Mouse (Mus musculus): ENCODE measurements around the gene Elavl1. TPM values are rescaled to one million over a fixed set of nuclear protein-coding genes. Genes with fewer than 3 reads are reported as not detected.
"Not testable (repeated sequence)": the region's sequence is repeated elsewhere in the genome, so short reads cannot be mapped to it uniquely, and the experiment has no call there.

Gene Elavl1
- polyA plus RNA-seq, 1 experiment from 2014 or later: 163 TPM

DNA sequence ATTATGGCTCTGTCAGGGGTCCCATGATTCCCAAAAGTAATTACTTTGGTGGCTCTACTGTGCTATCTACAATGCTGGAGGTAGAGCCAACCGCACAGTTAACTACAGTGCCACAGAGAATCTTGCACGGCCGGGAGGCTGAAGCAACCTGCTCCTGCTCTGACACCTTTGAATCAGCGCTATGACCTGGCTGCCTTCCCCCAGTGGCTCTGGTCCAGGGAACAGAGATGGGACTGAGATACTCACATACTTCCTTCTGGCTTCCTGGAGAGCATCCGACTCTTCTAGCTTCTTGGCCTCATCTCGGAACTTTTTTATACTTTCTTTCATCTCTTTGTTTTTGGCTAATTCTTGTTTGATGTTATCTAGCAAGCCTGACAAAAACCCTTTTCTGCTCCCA lies 55.6 kb downstream of the Elavl1 start:
- Histone ChIP-seq H3K4me2 (replicated peaks) (no peak overlapping the region), H3K4me3 (replicated peaks) (no peak overlapping the region), H3K36me3 (peaks cover 84% of the 10 kb centered on the region), H3K27me3 (no peaks in the 10 kb centered on the region), H3K27ac (no peak overlapping the region), H3K9ac (replicated peaks) (no peak overlapping the region), H3K4me1 (replicated peaks) (peaks cover 8% of the 10 kb centered on the region), H3K9me3 (no peaks in the 10 kb centered on the region)
- ATAC-seq: no peak
- WGBS: 94% methylated on average over 6 of the region's 6 CpGs

DNA sequence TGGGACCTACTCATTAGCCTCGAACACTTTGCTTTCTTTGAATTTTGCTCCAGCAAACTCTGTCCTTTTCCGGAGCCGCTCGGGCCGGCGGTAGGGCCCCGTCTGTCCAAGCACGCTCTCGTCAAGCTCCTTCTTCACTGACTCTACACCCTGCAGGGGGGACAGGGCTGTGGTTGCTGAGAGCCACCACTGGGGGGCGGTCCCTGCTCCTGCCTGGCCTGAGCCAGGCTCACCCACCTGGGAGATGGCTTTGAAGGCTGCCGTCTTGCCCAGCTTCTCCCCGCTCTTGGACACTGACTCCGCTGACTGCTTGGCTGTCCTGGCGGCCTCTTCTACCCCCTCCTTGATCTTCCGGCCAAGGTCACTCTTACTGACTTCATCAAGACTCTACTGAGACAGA lies 57.6 kb downstream of the Elavl1 start:
- Histone ChIP-seq H3K9ac (replicated peaks) (no peak overlapping the region), H3K27me3 (no peaks in the 10 kb centered on the region), H3K36me3 (peaks cover 91% of the 10 kb centered on the region), H3K4me3 (replicated peaks) (no peak overlapping the region), H3K4me1 (replicated peaks) (no peaks in the 10 kb centered on the region), H3K4me2 (replicated peaks) (no peak overlapping the region), H3K27ac (no peak overlapping the region), H3K9me3 (no peaks in the 10 kb centered on the region)
- peak; percentile 73 for ATAC-seq
- WGBS: 81% methylated on average over 15 of the region's 15 CpGs

DNA sequence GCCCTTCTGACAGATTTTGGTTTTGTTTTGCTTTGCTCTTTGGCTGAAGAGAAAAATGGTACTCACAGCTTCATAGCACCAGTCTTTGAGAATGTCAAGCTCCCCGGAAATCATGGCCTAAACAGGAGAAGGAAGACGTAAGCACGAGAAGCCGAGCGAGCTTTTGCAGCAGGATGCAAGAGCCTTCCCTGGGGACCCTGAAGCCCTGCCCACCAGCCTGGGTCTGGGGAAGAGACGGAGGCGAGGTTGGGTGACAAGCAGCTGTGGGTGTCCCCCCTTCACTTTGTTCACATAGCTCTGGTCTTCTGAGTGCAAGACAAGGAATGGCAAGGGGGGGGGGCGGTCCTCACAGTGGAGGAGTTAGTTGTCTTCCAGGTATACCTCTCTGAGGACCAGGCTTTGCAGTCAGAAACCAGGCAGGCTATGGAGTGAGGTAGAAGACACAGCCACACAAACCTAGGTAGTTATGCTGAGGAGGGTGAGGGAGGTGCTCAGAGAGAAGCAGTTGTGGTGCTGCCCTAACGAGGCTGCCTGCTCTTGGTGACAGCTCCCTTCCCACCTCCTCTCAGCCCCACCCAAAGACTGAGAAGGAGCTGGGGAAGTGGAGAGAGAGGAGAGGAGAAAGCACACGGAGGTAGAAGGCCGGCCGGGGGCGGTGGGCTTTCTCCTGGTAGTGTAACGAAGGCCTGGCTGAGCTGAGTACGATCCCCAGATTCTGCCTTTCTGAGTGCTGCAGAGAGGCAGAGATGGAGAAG lies 59.9 kb downstream of the Elavl1 start:
- no peaks in the 10 kb centered on the region for H3K27me3 ChIP-seq
- H3K4me2 ChIP-seq (replicated peaks): no peak overlapping the region
- no peaks in the 10 kb centered on the region for H3K9me3 ChIP-seq
- no peak overlapping the region for H3K27ac ChIP-seq
- ATAC-seq: no peak
- H3K4me3 ChIP-seq (replicated peaks): no peak overlapping the region
- H3K9ac ChIP-seq (replicated peaks): no peak overlapping the region
- H3K4me1 ChIP-seq (replicated peaks): no peaks in the 10 kb centered on the region
- peaks cover 96% of the 10 kb centered on the region for H3K36me3 ChIP-seq
- 94% methylated on average over 15 of the region's 15 CpGs for WGBS

DNA sequence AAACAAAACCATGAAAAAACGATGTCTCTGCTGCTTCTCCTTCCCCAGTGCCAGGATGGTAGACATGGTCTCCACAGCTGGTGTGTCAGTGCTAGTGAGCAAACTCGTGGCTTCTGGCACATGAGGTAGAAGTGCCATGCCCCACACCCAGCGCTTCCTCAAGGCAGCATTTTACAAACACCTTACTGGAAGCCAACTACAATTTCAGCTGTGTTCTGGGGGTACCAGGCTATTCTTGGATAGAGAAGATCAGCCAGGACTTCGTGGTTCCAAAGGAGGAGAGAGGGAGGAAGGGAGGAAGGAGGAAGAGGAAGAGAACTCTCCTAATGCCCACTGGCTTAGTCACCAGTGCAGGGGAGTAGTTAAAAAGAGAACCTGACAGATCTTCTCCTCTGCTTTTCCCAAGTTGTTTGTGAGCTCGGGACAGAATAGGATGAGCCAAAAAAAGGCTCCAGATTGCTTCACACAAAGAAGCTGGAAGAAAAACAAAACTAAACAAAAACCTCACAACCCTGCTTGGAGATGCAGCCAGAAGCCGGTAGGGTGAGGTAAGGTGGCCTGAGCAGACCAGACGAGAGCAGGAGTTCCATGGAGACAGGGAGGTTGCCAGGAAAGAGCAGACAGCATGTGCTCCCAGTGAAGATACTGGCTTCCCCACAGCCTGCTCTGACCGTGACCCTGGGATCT lies 62.0 kb downstream of the Elavl1 start:
- Histone ChIP-seq H3K4me2 (replicated peaks) (no peak overlapping the region), H3K9ac (replicated peaks) (no peak overlapping the region), H3K27me3 (no peaks in the 10 kb centered on the region), H3K27ac (no peak overlapping the region), H3K4me1 (replicated peaks) (peaks cover 10% of the 10 kb centered on the region), H3K4me3 (replicated peaks) (no peak overlapping the region), H3K9me3 (no peaks in the 10 kb centered on the region), H3K36me3 (peaks cover 82% of the 10 kb centered on the region)
- ATAC-seq: no peak
- 89% methylated on average over 8 of the region's 8 CpGs for WGBS

DNA sequence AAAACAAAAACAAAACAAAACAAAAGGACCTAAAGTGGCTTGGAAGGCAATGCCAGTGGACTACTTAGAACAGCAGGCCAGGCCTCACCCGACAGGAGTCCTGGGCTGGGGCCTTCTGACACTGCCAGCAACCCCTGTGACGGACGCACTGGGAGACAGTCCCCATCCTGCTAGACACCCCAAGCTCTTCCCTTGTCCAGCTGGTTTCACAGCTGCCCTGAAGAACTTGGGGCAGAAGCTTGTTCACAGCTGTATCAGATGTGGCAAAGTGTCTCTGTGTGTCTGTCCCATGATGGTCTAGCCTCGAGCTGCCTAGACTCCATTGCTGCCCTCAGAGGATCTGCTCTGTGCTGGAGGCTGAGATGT lies 65.4 kb downstream of the Elavl1 start:
- no peaks in the 10 kb centered on the region for H3K27me3 ChIP-seq
- peaks cover 77% of the 10 kb centered on the region for H3K36me3 ChIP-seq
- WGBS: 73% methylated on average over 4 of the region's 4 CpGs
- no peak for ATAC-seq
- H3K4me2 ChIP-seq (replicated peaks): peak overlapping the region; percentile 77
- peak overlapping the region; percentile 95 for H3K9ac ChIP-seq (replicated peaks)
- no peaks in the 10 kb centered on the region for H3K9me3 ChIP-seq
- H3K4me1 ChIP-seq (replicated peaks): peaks cover 33% of the 10 kb centered on the region
- H3K4me3 ChIP-seq (replicated peaks): peak overlapping the region; percentile 95; the same call in 1 of the 2 replicates
- H3K27ac ChIP-seq: peak overlapping the region; percentile 98

DNA sequence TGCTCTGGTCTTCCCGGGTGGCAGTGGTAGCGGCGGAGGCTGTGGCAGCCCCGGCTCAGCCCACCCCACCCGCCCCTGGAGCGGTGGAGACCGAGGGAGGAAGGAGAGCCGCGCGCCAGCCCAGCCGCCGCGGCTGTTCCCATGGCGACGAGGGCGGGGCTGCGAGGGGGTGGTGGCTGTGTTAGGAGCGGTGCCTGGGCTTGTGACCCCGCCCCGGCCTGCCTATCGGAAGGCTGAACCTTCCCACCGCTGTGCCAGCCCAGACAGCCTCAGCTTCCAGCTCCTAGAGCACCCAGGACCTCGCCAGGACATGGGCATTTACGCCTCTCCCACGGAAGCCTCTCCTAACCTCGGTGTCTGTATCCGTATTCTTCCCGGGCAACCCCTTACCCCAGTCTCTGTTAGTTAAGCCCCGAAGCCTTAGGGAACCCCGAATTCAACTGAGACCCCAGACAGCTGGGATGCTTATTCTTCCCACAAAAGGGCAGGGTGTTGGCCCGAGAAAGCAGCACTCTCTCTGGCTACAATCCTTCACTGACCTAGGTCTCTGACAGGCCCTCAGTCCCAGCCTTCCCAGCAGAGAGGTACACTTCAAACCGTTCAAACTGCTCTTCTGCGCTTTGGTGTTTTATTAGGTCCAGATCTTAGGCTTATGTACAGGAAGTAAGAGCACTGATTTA lies 65.9 kb downstream of the Elavl1 start, which contains the start of gene Ctxn1:
Ctxn1 (minus strand) TSS at position 150 of the 680 bp plus-strand sequence.
- WGBS: 9% methylated on average over 20 of the region's 33 CpGs
- H3K27me3 ChIP-seq: no peaks in the 10 kb centered on the region
- H3K4me2 ChIP-seq (replicated peaks): peak within 1 kb of the TSS; percentile 77
- H3K4me3 ChIP-seq (replicated peaks): peak within 1 kb of the TSS; percentile 95
- H3K36me3 ChIP-seq: peaks cover 77% of the 10 kb centered on the region
- peak within 1 kb of the TSS; percentile 95 for H3K9ac ChIP-seq (replicated peaks)
- ATAC-seq: peak; percentile 92
- peak within 1 kb of the TSS; percentile 98 for H3K27ac ChIP-seq
- H3K4me1 ChIP-seq (replicated peaks): peaks cover 37% of the 10 kb centered on the region
- no peaks in the 10 kb centered on the region for H3K9me3 ChIP-seq

DNA sequence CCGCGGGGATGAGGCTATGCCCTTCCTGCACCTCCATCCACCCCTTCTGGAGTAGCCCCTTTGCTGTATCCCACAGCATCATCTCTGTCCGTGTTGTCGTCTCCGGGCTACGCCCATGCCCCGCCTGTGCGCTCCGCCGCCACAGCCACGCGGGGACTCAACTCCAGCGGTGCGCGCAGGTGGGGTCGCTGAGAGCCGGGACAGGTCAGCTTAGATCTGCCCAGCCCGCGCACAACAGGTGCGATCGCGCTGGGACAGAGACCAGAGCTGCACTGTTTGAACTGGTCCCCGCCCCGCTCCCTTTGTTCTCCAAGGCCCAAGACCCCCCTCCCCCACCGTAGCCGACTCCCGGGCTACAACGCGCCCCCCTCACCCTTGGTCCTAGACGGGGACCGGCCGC lies 66.5 kb downstream of the Elavl1 start:
- peaks cover 43% of the 10 kb centered on the region for H3K4me1 ChIP-seq (replicated peaks)
- H3K4me2 ChIP-seq (replicated peaks): peak overlapping the region; percentile 77
- peak; percentile 78 for ATAC-seq
- H3K9me3 ChIP-seq: no peaks in the 10 kb centered on the region
- 0% methylated on average over 31 of the region's 32 CpGs for WGBS
- no peaks in the 10 kb centered on the region for H3K27me3 ChIP-seq
- H3K9ac ChIP-seq (replicated peaks): peak overlapping the region; percentile 95
- peaks cover 71% of the 10 kb centered on the region for H3K36me3 ChIP-seq
- peak overlapping the region; percentile 95 for H3K4me3 ChIP-seq (replicated peaks)
- peak overlapping the region; percentile 98 for H3K27ac ChIP-seq

DNA sequence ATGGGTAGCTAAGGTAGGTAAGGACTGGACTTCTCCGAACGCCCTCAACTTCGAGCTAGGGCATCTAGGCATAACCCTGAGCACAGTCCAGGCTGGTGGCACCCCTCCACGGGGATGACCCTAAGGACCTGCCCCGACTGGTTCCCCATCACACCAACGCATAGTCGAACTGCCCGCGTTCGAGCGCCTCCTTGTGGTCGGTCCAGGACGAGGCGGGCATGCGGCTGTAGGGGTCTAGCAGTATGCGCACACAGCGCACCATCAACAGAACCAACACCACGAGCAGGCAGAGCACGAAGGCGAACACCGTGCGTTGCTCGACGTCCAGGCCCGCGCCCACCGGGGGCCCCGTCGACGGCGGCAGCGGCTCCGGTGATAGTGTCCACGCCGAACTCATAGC lies 67.0 kb downstream of the Elavl1 start:
- peak; percentile 70 for ATAC-seq
- 3% methylated on average over 35 of the region's 35 CpGs for WGBS
- peaks cover 46% of the 10 kb centered on the region for H3K4me1 ChIP-seq (replicated peaks)
- H3K4me2 ChIP-seq (replicated peaks): peak overlapping the region; percentile 77
- H3K9ac ChIP-seq (replicated peaks): peak overlapping the region; percentile 95
- H3K4me3 ChIP-seq (replicated peaks): peak overlapping the region; percentile 95
- peak overlapping the region; percentile 98 for H3K27ac ChIP-seq
- H3K9me3 ChIP-seq: no peaks in the 10 kb centered on the region
- H3K36me3 ChIP-seq: peaks cover 66% of the 10 kb centered on the region
- no peaks in the 10 kb centered on the region for H3K27me3 ChIP-seq

DNA sequence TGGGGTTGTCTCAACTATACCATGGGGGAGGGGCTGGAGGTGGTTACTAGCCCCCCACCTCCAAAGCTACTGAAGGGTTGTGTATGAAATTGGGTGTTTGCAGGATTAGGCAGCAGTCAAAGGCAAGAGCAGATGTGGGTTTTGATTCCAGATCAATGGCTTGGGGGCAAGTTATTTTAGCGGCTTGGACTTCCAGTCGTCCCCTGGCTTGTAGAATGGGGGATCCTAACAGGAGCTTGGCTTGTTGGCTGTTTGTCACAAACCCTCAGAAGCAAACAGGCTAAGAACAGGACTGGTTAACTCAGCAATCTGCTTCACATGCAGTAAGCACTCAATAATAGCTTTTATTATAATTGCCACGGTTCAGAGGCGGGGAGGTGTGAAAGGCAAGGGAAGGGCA lies 67.9 kb downstream of the Elavl1 start:
- H3K9ac ChIP-seq (replicated peaks): peak overlapping the region; percentile 95
- no peaks in the 10 kb centered on the region for H3K9me3 ChIP-seq
- peaks cover 50% of the 10 kb centered on the region for H3K4me1 ChIP-seq (replicated peaks)
- H3K4me2 ChIP-seq (replicated peaks): peak overlapping the region; percentile 77
- WGBS: 56% methylated on average over 4 of the region's 4 CpGs
- H3K27me3 ChIP-seq: no peaks in the 10 kb centered on the region
- no peak for ATAC-seq
- peaks cover 58% of the 10 kb centered on the region for H3K36me3 ChIP-seq
- peak overlapping the region; percentile 98 for H3K27ac ChIP-seq
- peak overlapping the region; percentile 95 for H3K4me3 ChIP-seq (replicated peaks)

DNA sequence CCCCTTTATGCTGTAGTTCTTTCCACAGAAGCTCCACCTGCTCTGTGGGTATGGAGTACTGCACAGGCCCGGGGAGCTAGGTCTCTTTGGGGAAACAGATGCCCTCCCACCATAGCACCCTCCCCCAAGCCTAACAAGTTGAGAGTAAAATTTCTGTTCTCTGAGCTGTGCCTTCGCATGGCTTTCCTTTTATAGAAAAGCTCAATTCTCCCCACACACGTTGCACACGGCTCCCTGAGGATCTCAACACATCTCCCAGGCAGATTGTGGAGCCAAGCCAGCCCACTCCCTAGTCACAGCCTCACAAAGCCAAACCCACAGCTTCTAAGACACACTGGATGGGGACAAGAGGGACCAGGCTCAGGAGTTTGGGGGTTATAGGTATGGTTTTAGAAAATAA lies 68.3 kb downstream of the Elavl1 start:
- Histone ChIP-seq H3K36me3 (peaks cover 53% of the 10 kb centered on the region), H3K27ac (peak overlapping the region; percentile 98), H3K4me1 (replicated peaks) (peaks cover 52% of the 10 kb centered on the region), H3K9ac (replicated peaks) (peak overlapping the region; percentile 95), H3K27me3 (no peaks in the 10 kb centered on the region), H3K4me2 (replicated peaks) (peak overlapping the region; percentile 77), H3K4me3 (replicated peaks) (peak overlapping the region; percentile 95), H3K9me3 (no peaks in the 10 kb centered on the region)
- ATAC-seq: no peak
- 70% methylated on average over 4 of the region's 4 CpGs for WGBS

DNA sequence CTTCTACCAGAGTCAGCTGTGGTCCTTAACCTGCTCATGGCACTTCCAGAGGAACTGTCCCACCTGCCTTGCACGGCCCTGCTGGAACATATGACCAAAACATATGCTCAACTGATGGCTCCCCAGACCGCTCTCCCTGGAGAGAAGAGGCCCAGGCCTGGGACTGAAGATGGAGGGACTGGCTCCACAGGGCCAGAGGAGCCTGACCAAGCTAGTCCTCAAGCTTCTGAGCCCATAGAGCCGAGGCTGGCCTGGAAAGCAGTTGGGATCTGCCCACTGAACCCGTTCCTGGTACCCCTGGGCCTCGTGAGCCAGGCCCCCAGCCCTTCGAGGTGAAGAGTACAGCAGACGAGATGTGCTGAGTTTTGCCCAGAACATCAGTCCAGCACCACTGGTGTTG lies 69.7 kb downstream of the Elavl1 start:
- ATAC-seq; H3K27me3 ChIP-seq; H3K4me2 ChIP-seq (replicated peaks); H3K27ac ChIP-seq; H3K4me3 ChIP-seq (replicated peaks); H3K9ac ChIP-seq (replicated peaks); H3K9me3 ChIP-seq: not testable (repeated sequence)
- H3K36me3 ChIP-seq: peaks cover 42% of the 10 kb centered on the region
- peaks cover 55% of the 10 kb centered on the region for H3K4me1 ChIP-seq (replicated peaks)
- 86% methylated on average over 7 of the region's 7 CpGs for WGBS

DNA sequence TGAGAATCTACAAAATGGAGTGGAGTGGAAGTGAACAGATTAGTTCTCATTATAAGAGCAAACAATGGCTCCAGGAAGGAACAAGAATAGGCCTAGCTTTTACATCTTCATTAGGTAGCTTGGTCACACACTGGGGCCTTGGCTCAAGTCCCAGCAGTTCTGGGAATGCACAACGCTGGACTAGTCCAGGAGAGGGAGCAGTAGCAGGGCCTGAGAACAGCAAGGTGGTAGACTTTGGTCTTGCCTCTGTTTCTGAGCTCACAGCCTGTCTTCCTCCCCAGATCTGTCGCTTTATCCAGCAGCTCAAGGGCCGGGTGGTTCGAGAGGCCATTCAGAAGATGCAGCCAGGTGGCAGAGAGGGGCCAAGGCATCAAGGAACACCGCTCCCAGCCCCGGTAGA lies 71.2 kb downstream of the Elavl1 start:
- peaks cover 54% of the 10 kb centered on the region for H3K4me1 ChIP-seq (replicated peaks)
- WGBS: 58% methylated on average over 6 of the region's 6 CpGs
- ATAC-seq: no peak

More for the DNA sequence above, 71.2 kb downstream of the Elavl1 start:
- Histone ChIP-seq H3K27me3 (0 out of 2 replicates have a peak, but pooled peaks cover 6% of the 10 kb centered on the region), H3K9ac (replicated peaks) (peak overlapping the region; percentile 24; the same call in 1 of the 2 replicates), H3K9me3 (no peaks in the 10 kb centered on the region), H3K27ac (peak overlapping the region; percentile 92; the same call in 1 of the 2 replicates), H3K4me3 (replicated peaks) (peak overlapping the region; percentile 92), H3K36me3 (peaks cover 48% of the 10 kb centered on the region), H3K4me2 (replicated peaks) (peak overlapping the region; percentile 71)

All from midbrain, embryonic 13.5 days (tissue).